Mouse (Mus musculus) adrenal gland (tissue): ENCODE measurements around the gene Ppa2.

Source experiments
- intact Hi-C: fragments of 180-260 bp; cut with DNase I; formaldehyde crosslinking; loops from one replicate; pipeline ENCODE4 v1.15.1; 2025

Gene Ppa2

GRCm38 (mm10) chr3:133328551-133328950 lies 18.6 kb downstream of the Ppa2 start:
- intact Hi-C loops = no loop called here

- intact Hi-C loops = no loop called here
Measured at GRCm38 (mm10) chr3:133329406-133329805, 19.5 kb downstream of the Ppa2 start.

- intact Hi-C loops = no loop called here
Measured at GRCm38 (mm10) chr3:133331184-133331866, 21.4 kb downstream of the Ppa2 start.

GRCm38 (mm10) chr3:133332280-133332679 lies 22.4 kb downstream of the Ppa2 start:
- intact Hi-C loops = no loop called here

GRCm38 (mm10) chr3:133333267-133334170 lies 23.6 kb downstream of the Ppa2 start:
- intact Hi-C loops = no loop called here

GRCm38 (mm10) chr3:133334691-133335090 lies 24.8 kb downstream of the Ppa2 start:
- intact Hi-C loops = no loop called here

- intact Hi-C loops = no loop called here
Measured at GRCm38 (mm10) chr3:133335166-133335565, 25.3 kb downstream of the Ppa2 start.

GRCm38 (mm10) chr3:133336400-133336799 lies 26.5 kb downstream of the Ppa2 start:
- intact Hi-C loops = no loop called here

- intact Hi-C loops = no loop called here
Measured at GRCm38 (mm10) chr3:133338851-133339356, 29.0 kb downstream of the Ppa2 start.

GRCm38 (mm10) chr3:133339411-133339823 lies 29.5 kb downstream of the Ppa2 start:
- intact Hi-C loops = no loop called here

- intact Hi-C loops = no loop called here
Measured at GRCm38 (mm10) chr3:133341106-133341505, 31.2 kb downstream of the Ppa2 start.

- intact Hi-C loops = no loop called here
Measured at GRCm38 (mm10) chr3:133347535-133347934, 37.6 kb downstream of the Ppa2 start.

GRCm38 (mm10) chr3:133348847-133349246 lies 38.9 kb downstream of the Ppa2 start:
- intact Hi-C loops = no loop called here

- intact Hi-C loops = no loop called here
Measured at GRCm38 (mm10) chr3:133357426-133357974, 47.6 kb downstream of the Ppa2 start.

GRCm38 (mm10) chr3:133357977-133358376 lies 48.1 kb downstream of the Ppa2 start:
- intact Hi-C loops = no loop called here

- intact Hi-C loops = no loop called here
Measured at GRCm38 (mm10) chr3:133361406-133361805, 51.5 kb downstream of the Ppa2 start.

- intact Hi-C loops = no loop called here
Measured at GRCm38 (mm10) chr3:133364138-133364537, 54.2 kb downstream of the Ppa2 start.

- intact Hi-C loops = no loop called here
Measured at GRCm38 (mm10) chr3:133366096-133366495, 56.2 kb downstream of the Ppa2 start.

GRCm38 (mm10) chr3:133378174-133378573 lies 68.3 kb downstream of the Ppa2 start:
- intact Hi-C loops = no loop called here

- intact Hi-C loops = no loop called here
Measured at GRCm38 (mm10) chr3:133379997-133380396, 70.1 kb downstream of the Ppa2 start.

GRCm38 (mm10) chr3:133381519-133381918 lies 71.6 kb downstream of the Ppa2 start:
- intact Hi-C loops = no loop called here

- intact Hi-C loops = no loop called here
Measured at GRCm38 (mm10) chr3:133382147-133382546, 72.2 kb downstream of the Ppa2 start.
